Mouse (Mus musculus): ENCODE data around the gene Fgd4. TPM values are rescaled to one million over a fixed set of nuclear protein-coding genes. Genes with fewer than 3 reads are reported as not detected.
A peak's percentile ranks its signal among the peaks of the same experiment; 100 is the strongest.

The Fgd4 gene
- polyA plus RNA-seq (2015; fragmentation: Nextera tagmentation; extraction: Ambion mirVana), result 6.9 and 8.7 TPM in 2 replicates

DNA sequence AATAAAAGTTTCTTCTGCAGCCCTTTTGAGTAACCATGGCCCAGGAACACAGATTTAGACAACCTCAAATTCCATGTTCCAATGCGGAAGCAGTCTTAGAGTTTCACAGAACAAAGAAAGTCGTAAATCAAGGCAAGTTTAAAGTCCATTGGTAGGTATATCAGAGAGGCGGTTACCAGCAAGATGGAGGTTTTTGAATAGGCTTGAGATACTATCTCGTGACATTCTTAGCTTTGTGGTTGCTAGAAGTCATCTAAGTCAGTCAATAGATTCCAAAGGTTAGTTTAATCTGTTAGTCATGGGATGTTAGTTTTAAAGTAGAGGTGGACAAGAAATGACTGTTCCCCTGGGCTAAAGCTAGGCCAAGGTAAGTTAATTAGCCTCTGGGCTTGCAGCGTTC is at the start of gene Fgd4:
Gene Fgd4, minus strand, starts transcription at position 89 of the 400 bp plus-strand sequence.
- no peaks in the 10 kb centered on the region for H3K9me3 ChIP-seq (ENCODE audit: control insufficient read depth)
- H3K27ac ChIP-seq (ENCODE audit: low read depth, low read length), result peak within 1 kb of the TSS; percentile 98
- peak within 1 kb of the TSS; percentile 87 for H3K9ac ChIP-seq (ENCODE audit: low read depth, low read length)
- peak within 1 kb of the TSS; percentile 92 for H3K4me2 ChIP-seq (replicated peaks; ENCODE audit: low read depth)
- H3K4me1 ChIP-seq (replicated peaks; ENCODE audit: control insufficient read depth, insufficient read depth, low read length), result 0 out of 2 replicates have a peak, but pooled peaks cover 3% of the 10 kb centered on the region
- H3K4me3 ChIP-seq (ENCODE audit: low read depth, low read length), result peak within 1 kb of the TSS; percentile 78
- H3K36me3 ChIP-seq (ENCODE audit: control insufficient read depth, insufficient read depth), result no peaks in the 10 kb centered on the region
- WGBS, result 23% methylated on average over 5 of the region's 5 CpGs
- no peaks in the 10 kb centered on the region for H3K27me3 ChIP-seq (replicated peaks; ENCODE audit: control insufficient read depth, insufficient read depth, low read length)
- TF ChIP-seq CTCF (IDR thresholded peaks at IDR 0.05; ENCODE audit: low read depth), result no peak
- peak; percentile 90 for ATAC-seq

DNA sequence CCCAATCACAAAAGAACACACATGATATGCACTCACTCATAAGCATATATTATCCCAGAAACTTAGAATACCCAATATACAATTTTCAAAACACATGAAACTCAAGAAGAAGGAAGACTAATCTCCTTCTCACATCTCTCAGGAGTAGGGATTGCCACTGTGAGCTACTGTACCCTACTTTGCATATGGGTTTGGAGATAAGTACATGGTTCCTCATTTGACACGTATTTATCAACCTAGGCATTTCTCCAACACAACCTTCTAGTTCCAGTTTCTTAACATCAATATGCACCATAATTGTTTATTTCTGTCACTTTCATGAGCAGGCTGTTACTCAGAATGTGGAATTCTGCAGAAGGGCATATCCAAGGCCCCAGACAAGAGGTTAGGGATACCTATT is 44.8 kb upstream of the Fgd4 start:
- Histone ChIP-seq H3K27me3 (replicated peaks; ENCODE audit: control insufficient read depth, insufficient read depth, low read length) (no peaks in the 10 kb centered on the region), H3K9me3 (ENCODE audit: control insufficient read depth) (no peaks in the 10 kb centered on the region), H3K9ac (ENCODE audit: low read depth, low read length) (no peak overlapping the region), H3K36me3 (ENCODE audit: control insufficient read depth, insufficient read depth) (no peaks in the 10 kb centered on the region), H3K27ac (ENCODE audit: low read depth, low read length) (no peak overlapping the region), H3K4me3 (ENCODE audit: low read depth, low read length) (no peak overlapping the region), H3K4me1 (replicated peaks; ENCODE audit: control insufficient read depth, insufficient read depth, low read length) (no peaks in the 10 kb centered on the region), H3K4me2 (replicated peaks; ENCODE audit: low read depth) (no peak overlapping the region)
- no peak for TF ChIP-seq CTCF (IDR thresholded peaks at IDR 0.05; ENCODE audit: low read depth)
- no peak for ATAC-seq
- 84% methylated on average over 1 of the region's 1 CpGs for WGBS

DNA sequence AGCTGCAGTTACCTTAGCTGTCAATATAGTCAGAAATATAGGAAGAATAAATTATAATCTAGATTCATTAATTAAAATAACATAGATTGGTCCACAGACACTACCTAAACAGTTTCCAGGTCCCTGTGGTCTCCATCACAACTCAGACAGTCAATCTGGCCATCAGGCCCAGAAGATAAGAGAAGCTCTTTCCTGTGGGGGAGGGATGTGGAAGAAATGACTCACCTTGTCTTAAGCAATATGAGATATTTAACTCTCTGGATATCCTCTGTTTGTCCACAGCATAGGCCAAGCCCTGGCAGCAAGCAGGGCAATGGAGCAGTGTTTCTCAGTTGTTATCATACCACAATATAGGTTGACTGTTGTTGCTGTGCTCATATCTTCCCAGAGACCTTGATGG is 33.4 kb upstream of the Fgd4 start:
- no peak overlapping the region for H3K27ac ChIP-seq (ENCODE audit: low read depth, low read length)
- H3K4me1 ChIP-seq (replicated peaks; ENCODE audit: control insufficient read depth, insufficient read depth, low read length), result no peaks in the 10 kb centered on the region
- H3K4me3 ChIP-seq (ENCODE audit: low read depth, low read length), result no peak overlapping the region
- H3K36me3 ChIP-seq (ENCODE audit: control insufficient read depth, insufficient read depth), result no peaks in the 10 kb centered on the region
- H3K9ac ChIP-seq (ENCODE audit: low read depth, low read length), result no peak overlapping the region
- no peaks in the 10 kb centered on the region for H3K9me3 ChIP-seq (ENCODE audit: control insufficient read depth)
- ATAC-seq, result no peak
- H3K27me3 ChIP-seq (replicated peaks; ENCODE audit: control insufficient read depth, insufficient read depth, low read length), result no peaks in the 10 kb centered on the region
- TF ChIP-seq CTCF (IDR thresholded peaks at IDR 0.05; ENCODE audit: low read depth), result no peak
- H3K4me2 ChIP-seq (replicated peaks; ENCODE audit: low read depth), result no peak overlapping the region

DNA sequence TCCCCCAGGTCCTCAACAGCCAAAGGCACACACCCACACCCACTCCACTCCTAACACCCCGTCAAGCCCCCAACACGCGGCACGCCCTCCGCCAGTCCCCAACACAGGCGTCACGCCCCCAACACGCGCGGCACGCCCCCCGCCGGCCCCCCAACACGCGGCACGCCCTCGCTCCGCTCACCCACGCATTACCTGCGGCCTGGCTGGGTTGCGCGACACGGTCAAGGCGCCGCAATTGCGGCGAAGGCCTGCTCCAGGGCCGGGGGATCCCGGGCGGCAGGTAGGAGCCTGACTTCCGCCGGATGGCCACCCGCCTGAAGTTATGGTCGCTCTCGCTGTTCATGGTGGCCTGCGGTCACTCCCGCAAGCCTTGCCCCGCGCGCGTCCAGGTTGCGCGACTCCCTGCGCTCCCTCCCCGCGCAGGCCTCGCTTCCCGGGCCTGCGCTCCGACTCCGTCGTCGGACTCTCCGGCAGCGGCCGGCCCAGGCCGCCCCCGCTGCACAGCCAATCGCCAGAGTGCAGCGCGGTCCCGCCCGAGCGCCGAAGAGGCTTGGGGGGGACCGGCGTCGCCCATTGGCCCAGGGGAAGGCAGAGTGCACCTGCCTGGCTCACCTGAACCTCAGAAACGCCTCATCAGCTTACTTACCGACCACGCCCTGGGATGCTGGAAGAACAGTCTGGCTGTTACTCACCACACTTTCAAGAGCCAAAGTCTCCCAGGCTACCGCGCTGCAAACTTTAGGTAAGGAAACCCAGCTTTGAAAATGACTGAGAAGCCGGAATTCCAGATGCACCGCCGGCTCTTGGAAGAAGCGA is 555 bp downstream of the Fgd4 start:
- peak overlapping the region; percentile 78 for H3K4me3 ChIP-seq (ENCODE audit: low read depth, low read length)
- H3K36me3 ChIP-seq (ENCODE audit: control insufficient read depth, insufficient read depth), result no peaks in the 10 kb centered on the region
- peak overlapping the region; percentile 92 for H3K4me2 ChIP-seq (replicated peaks; ENCODE audit: low read depth)
- H3K9ac ChIP-seq (ENCODE audit: low read depth, low read length), result peak overlapping the region; percentile 87
- under 1% methylated on average over 75 of the region's 77 CpGs for WGBS
- H3K27me3 ChIP-seq (replicated peaks; ENCODE audit: control insufficient read depth, insufficient read depth, low read length), result no peaks in the 10 kb centered on the region
- peak; percentile 98 for ATAC-seq
- H3K9me3 ChIP-seq (ENCODE audit: control insufficient read depth), result no peaks in the 10 kb centered on the region
- no peak for TF ChIP-seq CTCF (IDR thresholded peaks at IDR 0.05; ENCODE audit: low read depth)
- 0 out of 2 replicates have a peak, but pooled peaks cover 3% of the 10 kb centered on the region for H3K4me1 ChIP-seq (replicated peaks; ENCODE audit: control insufficient read depth, insufficient read depth, low read length)
- H3K27ac ChIP-seq (ENCODE audit: low read depth, low read length), result peak overlapping the region; percentile 98

- no peak overlapping the region for H3K9ac ChIP-seq (ENCODE audit: low read depth, low read length)
- no peak overlapping the region for H3K27ac ChIP-seq (ENCODE audit: low read depth, low read length)
- no peaks in the 10 kb centered on the region for H3K36me3 ChIP-seq (ENCODE audit: control insufficient read depth, insufficient read depth)
- H3K4me1 ChIP-seq (replicated peaks; ENCODE audit: control insufficient read depth, insufficient read depth, low read length), result 0 out of 2 replicates have a peak, but pooled peaks cover 3% of the 10 kb centered on the region
- no peaks in the 10 kb centered on the region for H3K27me3 ChIP-seq (replicated peaks; ENCODE audit: control insufficient read depth, insufficient read depth, low read length)
- no peak for ATAC-seq
- no peak overlapping the region for H3K4me3 ChIP-seq (ENCODE audit: low read depth, low read length)
- no peaks in the 10 kb centered on the region for H3K9me3 ChIP-seq (ENCODE audit: control insufficient read depth)
- no peak overlapping the region for H3K4me2 ChIP-seq (replicated peaks; ENCODE audit: low read depth)
- peak; percentile 61 for TF ChIP-seq CTCF (IDR thresholded peaks at IDR 0.05; ENCODE audit: low read depth)
Observed at GRCm38 (mm10) chr16:16596582-16596981, 3.8 kb downstream of the Fgd4 start.

- no peak for TF ChIP-seq CTCF (IDR thresholded peaks at IDR 0.05; ENCODE audit: low read depth)
- H3K4me2 ChIP-seq (replicated peaks; ENCODE audit: low read depth), result no peak overlapping the region
- no peak overlapping the region for H3K9ac ChIP-seq (ENCODE audit: low read depth, low read length)
- no peak for ATAC-seq
- H3K36me3 ChIP-seq (ENCODE audit: control insufficient read depth, insufficient read depth), result no peaks in the 10 kb centered on the region
- H3K4me1 ChIP-seq (replicated peaks; ENCODE audit: control insufficient read depth, insufficient read depth, low read length), result no peaks in the 10 kb centered on the region
- H3K9me3 ChIP-seq (ENCODE audit: control insufficient read depth), result no peaks in the 10 kb centered on the region
- H3K27me3 ChIP-seq (replicated peaks; ENCODE audit: control insufficient read depth, insufficient read depth, low read length), result no peaks in the 10 kb centered on the region
- no peak overlapping the region for H3K4me3 ChIP-seq (ENCODE audit: low read depth, low read length)
- no peak overlapping the region for H3K27ac ChIP-seq (ENCODE audit: low read depth, low read length)
Observed at GRCm38 (mm10) chr16:16592622-16593021, 7.7 kb downstream of the Fgd4 start.

Data from intestine, postnatal 0 days (tissue).